Mouse (Mus musculus) limb, embryonic 13.5 days (tissue): ENCODE measurements around the gene Ssb. TPM values are rescaled to one million over a fixed set of nuclear protein-coding genes. Genes with fewer than 3 reads are reported as not detected.

Source experiments
- ATAC-seq: fragments of 200-750 bp; cut with Nextera tagmentation; 2 replicates; pipeline ENCODE4 v1.8.0; 2017; ENCODE audit warnings: low read depth, moderate number of reproducible peaks, moderate TSS enrichment; ENCODE audit not compliant: low FRiP score
- H3K27ac ChIP-seq: fragments of 300-500 bp; sonication (generic); 2 replicates; pipeline ENCODE4 v1.5.1; 2015; ENCODE audit warnings: inconsistent platforms, mild to moderate bottlenecking, moderate library complexity
- H3K27me3 ChIP-seq: fragments of 300-500 bp; sonication (generic); 2 replicates; pipeline ENCODE4 v1.6.1; 2015; ENCODE audit warnings: mild to moderate bottlenecking, inconsistent platforms
- H3K36me3 ChIP-seq: fragments of 300-500 bp; sonication (generic); 2 replicates; pipeline ENCODE4 v1.6.1; 2015; ENCODE audit warnings: inconsistent platforms, mild to moderate bottlenecking, moderate library complexity
- H3K4me1 ChIP-seq: fragments of 300-500 bp; sonication (generic); 2 replicates; pipeline ENCODE4 v1.6.1; 2015; ENCODE audit warnings: inconsistent platforms
- H3K4me2 ChIP-seq: fragments of 300-500 bp; sonication (generic); replicated peaks from 2 replicates; pipeline ENCODE4 v1.6.1; 2015; ENCODE audit warnings: inconsistent platforms, mild to moderate bottlenecking, moderate library complexity
- H3K4me3 ChIP-seq: fragments of 300-500 bp; sonication (generic); 2 replicates; pipeline ENCODE4 v1.5.1; 2015; ENCODE audit warnings: moderate library complexity, mild to moderate bottlenecking, inconsistent platforms
- H3K9ac ChIP-seq: fragments of 300-500 bp; sonication (generic); 2 replicates; pipeline ENCODE4 v1.6.1; 2015; ENCODE audit warnings: mild to moderate bottlenecking, inconsistent platforms
- H3K9me3 ChIP-seq: fragments of 300-500 bp; sonication (generic); 2 replicates; pipeline ENCODE4 v1.6.1; 2016; ENCODE audit warnings: inconsistent platforms
- WGBS: fragments of 180-500 bp; shearing (Covaris S2); methylation state at CpG from one replicate; pipeline ENCODE4 v1.1.7; 2015; 5-methylcytosine and 5-hydroxymethylcytosine counted together
- polyA plus RNA-seq: library from polyadenylated mRNA; unstranded; fragments of >200 nt; fragmentation: Nextera tagmentation; extraction: Ambion mirVana; gene quantifications from 2 replicates; pipeline ENCODE4 v1.2.1, GENCODE M21; 2015

The Ssb gene
- polyA plus RNA-seq, 1 experiment from 2014 or later: 379 TPM

DNA sequence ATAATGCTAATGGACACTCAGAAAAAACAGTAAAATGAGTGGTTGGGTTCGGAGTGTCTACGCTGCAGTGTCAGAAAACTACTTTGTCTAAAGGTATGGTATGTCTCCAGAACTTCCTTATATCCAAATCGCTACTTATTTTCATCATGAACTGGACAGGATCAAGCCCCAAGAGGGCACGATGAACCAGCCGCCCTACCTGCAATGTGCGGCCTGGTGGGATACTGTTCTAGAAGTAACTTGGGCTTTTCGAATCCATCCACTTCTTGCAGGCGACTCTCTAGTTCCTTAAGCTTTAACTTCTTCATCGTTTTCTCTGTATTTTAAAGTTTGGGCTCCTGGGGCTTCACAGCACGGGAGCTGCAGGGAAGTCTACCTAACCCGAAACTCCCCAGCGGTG lies 23.7 kb downstream of the Ssb start:
- Histone ChIP-seq H3K9me3 (no peaks in the 10 kb centered on the region), H3K4me1 (peaks cover 7% of the 10 kb centered on the region; the same call in 1 of the 2 replicates), H3K9ac (peak overlapping the region; percentile 82), H3K36me3 (peaks cover 5% of the 10 kb centered on the region; the same call in 1 of the 2 replicates), H3K4me2 (peak overlapping the region; percentile 70), H3K27me3 (no peaks in the 10 kb centered on the region), H3K27ac (peak overlapping the region; percentile 79; the same call in 1 of the 2 replicates), H3K4me3 (peak overlapping the region; percentile 67)
- WGBS: 7% methylated on average over 12 of the region's 12 CpGs
- ATAC-seq: no peak

DNA sequence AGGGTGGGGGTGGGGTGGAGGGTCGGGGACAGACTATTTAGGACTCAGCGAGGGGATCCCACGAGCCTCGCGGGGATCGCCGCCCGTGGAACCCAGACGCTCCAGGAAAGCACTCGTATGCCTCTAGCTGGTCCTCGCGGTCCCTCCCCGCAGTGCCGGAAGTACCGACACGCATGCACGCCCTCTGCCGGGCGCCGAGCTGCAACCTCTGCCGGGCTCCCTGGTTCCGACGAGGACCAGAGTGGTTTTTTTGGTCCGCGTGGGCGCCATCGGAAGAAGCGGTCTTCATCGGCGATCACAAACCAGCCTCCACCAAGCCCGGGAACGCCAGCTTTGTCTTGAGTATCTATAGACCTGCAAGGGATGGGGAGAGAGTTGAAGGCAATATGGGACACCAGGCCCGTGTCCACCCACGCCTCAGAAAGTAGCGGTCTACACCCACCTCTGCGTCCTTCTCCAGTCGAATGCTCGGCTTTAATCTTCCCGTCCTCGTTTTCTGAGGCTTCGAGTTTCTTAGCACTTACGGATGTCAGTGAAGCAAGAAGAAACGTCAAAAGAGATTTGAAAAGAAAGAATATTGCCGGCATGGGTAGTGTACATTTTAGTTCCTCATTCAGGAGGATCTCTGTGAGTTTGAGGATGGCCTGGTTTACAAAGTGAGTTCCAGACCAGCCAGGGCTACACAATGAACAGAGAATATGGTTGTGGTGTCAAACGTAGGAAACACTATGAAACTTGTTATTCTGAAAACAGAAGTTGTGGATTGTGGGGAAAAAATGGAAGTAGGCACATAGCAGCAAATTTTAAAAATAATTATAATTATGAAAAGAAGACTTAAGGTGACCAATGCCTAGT lies 24.3 kb downstream of the Ssb start, which contains the start of gene Mettl5:
Gene Mettl5, minus strand, starts transcription at position 165 of the 855 bp plus-strand sequence.
- 2% methylated on average over 45 of the region's 45 CpGs for WGBS
- H3K9ac ChIP-seq: peak within 1 kb of the TSS; percentile 82
- ATAC-seq: peak; percentile 95

DNA sequence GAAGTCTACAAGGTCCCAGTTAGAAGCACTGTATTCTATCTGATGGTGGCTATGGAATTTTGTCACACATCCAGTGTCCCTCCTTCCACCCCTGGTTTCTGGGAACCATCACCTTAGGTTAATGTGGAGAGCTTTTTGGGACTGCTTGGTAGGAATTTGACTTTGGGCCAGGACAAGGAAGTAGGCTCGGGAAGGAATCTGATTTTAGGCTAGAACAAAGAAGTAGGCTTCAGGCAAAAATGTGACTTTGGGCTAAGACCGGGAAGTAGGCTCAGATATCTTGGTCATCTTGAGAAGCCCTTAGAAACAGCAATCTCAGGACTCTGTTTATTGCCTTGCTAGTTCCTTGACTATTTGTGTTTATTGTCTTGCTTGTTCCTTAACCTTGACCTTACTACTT lies 27.6 kb downstream of the Ssb start:
- H3K27ac ChIP-seq: no peak overlapping the region
- WGBS: 80% methylated on average over 2 of the region's 2 CpGs

More for the DNA sequence above, 24.3 kb downstream of the Ssb start, which contains the start of gene Mettl5:
- Histone ChIP-seq H3K27me3 (no peaks in the 10 kb centered on the region), H3K4me3 (peak within 1 kb of the TSS; percentile 67), H3K4me1 (peaks cover 7% of the 10 kb centered on the region; the same call in 1 of the 2 replicates), H3K27ac (peak within 1 kb of the TSS; percentile 79; the same call in 1 of the 2 replicates), H3K9me3 (no peaks in the 10 kb centered on the region), H3K36me3 (peaks cover 5% of the 10 kb centered on the region; the same call in 1 of the 2 replicates), H3K4me2 (peak within 1 kb of the TSS; percentile 70)

DNA sequence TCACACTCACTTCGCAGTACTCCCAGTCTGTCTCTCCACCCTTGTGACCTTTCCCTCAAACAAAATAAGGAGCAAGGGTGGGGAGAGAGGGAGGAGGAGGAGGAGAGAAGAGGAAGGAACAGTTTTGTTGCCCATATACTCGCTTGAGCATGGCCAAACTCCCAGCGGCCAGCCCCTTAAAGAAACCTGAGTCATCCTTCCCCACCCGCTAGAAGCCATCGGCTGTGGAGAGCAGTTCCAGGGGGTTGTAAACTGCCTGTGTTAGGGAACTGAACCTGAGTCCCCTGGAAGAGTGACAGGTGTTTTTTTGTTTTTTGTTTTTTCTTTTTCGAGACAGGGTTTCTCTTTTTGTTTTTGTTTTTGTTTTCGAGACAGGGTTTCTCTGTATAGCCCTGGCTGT lies 29.5 kb downstream of the Ssb start:
- H3K4me3 ChIP-seq: no peak overlapping the region
- no peaks in the 10 kb centered on the region for H3K27me3 ChIP-seq
- peaks cover 1% of the 10 kb centered on the region; the same call in 1 of the 2 replicates for H3K4me1 ChIP-seq
- H3K9ac ChIP-seq: no peak overlapping the region
- H3K9me3 ChIP-seq: no peaks in the 10 kb centered on the region
- 57% methylated on average over 7 of the region's 7 CpGs for WGBS
- H3K27ac ChIP-seq: no peak overlapping the region
- H3K4me2 ChIP-seq: no peak overlapping the region
- ATAC-seq: no peak
- no peaks in the 10 kb centered on the region for H3K36me3 ChIP-seq

More for the DNA sequence above, 27.6 kb downstream of the Ssb start:
- Histone ChIP-seq H3K27me3 (no peaks in the 10 kb centered on the region), H3K4me1 (peaks cover 7% of the 10 kb centered on the region; the same call in 1 of the 2 replicates), H3K4me3 (no peak overlapping the region), H3K36me3 (no peaks in the 10 kb centered on the region), H3K9me3 (no peaks in the 10 kb centered on the region), H3K4me2 (no peak overlapping the region), H3K9ac (no peak overlapping the region)
- ATAC-seq: no peak

DNA sequence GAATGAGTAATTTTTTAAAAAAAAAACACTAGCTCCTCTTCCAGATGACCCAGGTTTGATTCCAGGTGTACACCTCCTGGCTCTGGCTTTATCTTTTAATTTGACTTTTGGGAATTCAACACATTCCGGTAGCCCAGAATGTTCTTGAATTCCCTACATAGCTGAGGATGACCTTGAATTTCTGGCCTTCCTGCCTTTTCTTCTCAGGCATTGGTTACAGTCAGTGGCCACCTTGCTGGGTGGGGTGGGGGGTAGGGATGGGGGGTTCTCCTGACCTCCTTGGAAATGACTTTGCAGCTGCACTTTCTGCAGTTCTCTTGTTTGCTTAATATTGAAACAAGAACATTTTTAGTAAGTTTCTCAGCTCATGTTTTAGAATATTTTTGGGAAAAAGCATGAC lies 31.8 kb downstream of the Ssb start:
- H3K4me1 ChIP-seq: peaks cover under 1% of the 10 kb centered on the region; the same call in 1 of the 2 replicates
- no peaks in the 10 kb centered on the region for H3K9me3 ChIP-seq
- H3K4me2 ChIP-seq: no peak overlapping the region
- 72% methylated on average over 1 of the region's 1 CpGs for WGBS
- H3K9ac ChIP-seq: no peak overlapping the region
- H3K27me3 ChIP-seq: no peaks in the 10 kb centered on the region
- no peak overlapping the region for H3K4me3 ChIP-seq
- H3K27ac ChIP-seq: no peak overlapping the region
- no peaks in the 10 kb centered on the region for H3K36me3 ChIP-seq
- ATAC-seq: no peak

DNA sequence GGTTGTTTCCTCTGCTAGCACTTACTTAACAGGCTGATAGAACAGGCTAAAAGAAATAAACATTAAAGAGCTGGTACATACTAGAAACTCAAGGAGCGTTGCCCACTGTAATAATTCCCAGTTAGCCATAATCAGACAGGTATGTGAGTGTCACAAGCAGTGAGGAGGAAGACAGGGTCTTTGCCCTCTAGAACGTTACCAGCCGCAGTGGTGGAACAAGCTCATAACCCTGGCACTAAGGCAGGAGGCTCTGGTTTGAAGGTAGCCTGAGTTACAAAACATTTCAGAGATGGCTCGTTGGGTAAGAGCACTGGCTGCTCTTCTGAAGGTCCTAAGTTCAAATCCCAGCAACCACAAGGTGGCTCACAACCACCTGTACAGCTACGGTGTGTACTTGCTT lies 32.5 kb downstream of the Ssb start:
- H3K27ac ChIP-seq: no peak overlapping the region
- 83% methylated on average over 5 of the region's 5 CpGs for WGBS
- no peaks in the 10 kb centered on the region for H3K36me3 ChIP-seq
- no peaks in the 10 kb centered on the region for H3K27me3 ChIP-seq
- no peak overlapping the region for H3K9ac ChIP-seq
- H3K4me1 ChIP-seq: peaks cover 7% of the 10 kb centered on the region
- H3K4me2 ChIP-seq: no peak overlapping the region
- H3K9me3 ChIP-seq: no peaks in the 10 kb centered on the region
- H3K4me3 ChIP-seq: no peak overlapping the region
- no peak for ATAC-seq

DNA sequence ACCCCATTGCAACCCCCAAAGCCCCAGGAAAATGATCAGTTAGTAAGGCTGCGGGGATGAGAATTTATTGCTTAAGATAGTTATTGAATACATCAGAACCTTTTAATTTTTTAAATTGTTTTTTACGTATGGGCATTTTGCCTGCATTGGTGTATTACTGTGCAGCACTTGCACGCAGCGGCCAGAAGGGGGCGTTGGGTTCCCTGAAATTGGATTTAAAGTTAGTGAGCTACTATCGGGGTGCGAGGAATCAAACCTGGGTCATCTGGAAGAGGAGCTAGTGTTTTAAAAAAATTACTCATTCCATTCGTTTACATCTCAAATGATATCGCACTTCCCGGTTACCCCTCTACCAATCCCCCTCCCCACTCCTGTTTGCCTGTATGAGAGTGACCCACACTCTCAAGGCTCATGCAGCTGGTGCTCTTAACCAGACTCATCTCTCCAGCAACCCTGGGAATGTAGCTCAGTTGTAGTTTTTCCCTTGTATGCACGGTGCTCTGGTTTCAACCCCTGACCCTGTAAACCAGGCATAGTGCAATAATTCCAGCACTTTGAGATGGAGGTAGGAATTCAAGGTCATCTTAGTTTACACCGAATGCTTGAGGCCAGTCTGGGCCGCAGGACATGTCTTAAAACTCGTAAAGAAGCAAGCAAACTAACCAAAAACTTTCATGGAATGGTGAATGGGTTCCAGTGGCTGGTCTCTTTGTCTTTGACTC lies 34.3 kb downstream of the Ssb start:
- Histone ChIP-seq H3K9ac (no peak overlapping the region), H3K4me1 (peaks cover 12% of the 10 kb centered on the region), H3K27me3 (no peaks in the 10 kb centered on the region), H3K9me3 (no peaks in the 10 kb centered on the region), H3K27ac (no peak overlapping the region), H3K4me3 (no peak overlapping the region), H3K36me3 (no peaks in the 10 kb centered on the region), H3K4me2 (no peak overlapping the region)
- 58% methylated on average over 14 of the region's 14 CpGs for WGBS
- no peak for ATAC-seq

DNA sequence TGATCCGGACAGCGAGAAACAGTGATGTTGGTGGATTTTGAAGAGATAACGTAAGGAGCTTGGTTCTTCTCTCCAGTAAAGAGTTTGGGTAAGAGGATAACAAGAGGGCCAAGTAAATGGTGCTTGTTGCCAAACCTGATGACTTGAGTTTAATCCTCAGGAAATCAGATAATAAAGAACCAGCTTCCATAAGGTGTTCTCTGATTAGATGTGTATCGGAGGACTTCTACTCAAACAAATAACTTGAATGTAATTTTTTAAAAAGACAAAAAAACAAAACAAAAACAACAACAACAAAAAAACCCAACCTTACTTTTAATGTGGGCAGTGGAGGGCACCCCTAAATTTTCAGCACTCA lies 34.8 kb downstream of the Ssb start:
- ATAC-seq: no peak
- Histone ChIP-seq H3K36me3 (peaks cover 2% of the 10 kb centered on the region; the same call in 1 of the 2 replicates), H3K4me3 (no peak overlapping the region), H3K9me3 (no peaks in the 10 kb centered on the region), H3K9ac (no peak overlapping the region), H3K4me2 (no peak overlapping the region), H3K27ac (no peak overlapping the region), H3K4me1 (peaks cover 12% of the 10 kb centered on the region), H3K27me3 (no peaks in the 10 kb centered on the region)
- 95% methylated on average over 4 of the region's 4 CpGs for WGBS

DNA sequence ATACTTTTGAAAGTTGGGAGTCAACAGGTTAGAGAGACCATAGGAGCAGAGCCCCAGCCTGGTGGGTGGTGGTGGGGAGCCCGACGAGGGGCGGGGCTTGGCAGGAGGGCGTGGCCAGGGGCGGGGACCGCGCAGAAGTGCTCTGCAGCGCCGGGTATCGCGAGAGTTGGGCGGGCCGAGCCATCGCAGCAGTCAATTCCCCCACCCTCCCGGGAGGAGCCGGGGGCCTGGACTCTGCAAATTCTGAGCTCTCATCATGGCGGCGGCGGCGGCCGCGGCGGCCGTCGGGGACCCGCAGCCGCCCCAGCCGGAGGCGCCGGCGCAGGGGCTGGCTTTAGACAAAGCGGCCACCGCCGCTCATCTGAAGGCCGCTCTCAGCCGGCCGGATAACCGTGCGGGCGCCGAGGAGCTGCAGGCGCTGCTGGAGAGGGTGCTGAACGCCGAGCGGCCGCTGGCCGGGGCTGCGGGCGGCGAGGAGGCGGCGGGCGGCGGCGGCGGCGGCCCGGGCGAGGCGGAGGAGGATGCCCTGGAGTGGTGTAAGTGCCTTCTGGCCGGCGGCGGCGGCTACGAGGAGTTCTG lies 35.8 kb downstream of the Ssb start, which contains the start of gene Ubr3:
Gene Ubr3, plus strand, starts transcription at position 208 of the 579 bp plus-strand sequence.
- Histone ChIP-seq H3K9me3 (no peaks in the 10 kb centered on the region), H3K4me1 (peaks cover 12% of the 10 kb centered on the region), H3K36me3 (peaks cover 5% of the 10 kb centered on the region; the same call in 1 of the 2 replicates), H3K9ac (peak within 1 kb of the TSS; percentile 99), H3K4me3 (peak within 1 kb of the TSS; percentile 97), H3K27ac (peak within 1 kb of the TSS; percentile 91), H3K27me3 (no peaks in the 10 kb centered on the region), H3K4me2 (peak within 1 kb of the TSS; percentile 98)
- ATAC-seq: peak; percentile 99
- WGBS: under 1% methylated on average over 46 of the region's 65 CpGs

DNA sequence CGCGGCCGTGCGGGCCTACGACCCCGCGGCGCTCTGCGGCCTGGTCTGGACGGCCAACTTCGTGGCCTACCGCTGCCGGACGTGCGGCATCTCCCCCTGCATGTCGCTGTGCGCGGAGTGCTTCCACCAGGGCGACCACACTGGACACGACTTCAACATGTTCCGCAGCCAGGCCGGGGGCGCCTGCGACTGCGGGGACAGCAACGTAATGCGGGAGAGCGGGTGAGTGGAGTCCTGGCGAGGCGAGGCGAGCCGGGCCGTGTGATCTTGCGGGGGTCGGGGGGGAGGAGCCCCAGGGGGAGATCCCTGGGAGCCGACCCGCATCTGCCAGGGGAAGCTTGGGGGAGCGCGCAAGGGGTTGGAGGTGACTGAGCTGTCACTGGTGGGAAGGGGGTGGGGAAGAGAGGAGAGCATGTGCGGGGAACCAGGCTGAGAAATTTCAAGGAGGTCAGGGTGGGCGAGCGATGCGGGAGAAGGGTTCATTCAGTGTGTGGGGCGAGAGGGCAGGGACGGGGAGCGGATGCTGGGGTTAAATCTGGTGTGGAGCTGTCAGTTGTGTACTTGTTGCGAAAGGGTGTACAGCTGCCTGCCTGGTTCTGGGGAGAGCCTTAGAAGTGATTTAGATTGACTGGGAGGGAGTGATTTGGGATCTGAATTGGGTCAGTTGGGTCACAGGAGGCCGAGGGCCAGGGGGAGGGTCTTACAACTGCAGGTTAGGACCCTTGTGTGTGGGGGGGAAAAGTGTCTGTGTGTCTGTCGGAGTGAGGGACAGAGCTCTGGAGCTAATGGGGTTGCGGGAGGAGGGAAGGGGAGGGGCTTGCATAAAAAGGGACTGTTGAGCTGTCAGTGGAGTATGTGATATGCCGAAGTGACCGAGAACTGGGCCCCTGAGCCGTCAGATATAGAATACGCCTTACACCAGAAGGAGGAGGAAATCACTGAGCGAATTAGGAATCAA lies 36.5 kb downstream of the Ssb start:
- no peaks in the 10 kb centered on the region for H3K27me3 ChIP-seq
- H3K27ac ChIP-seq: peak overlapping the region; percentile 91
- peak; percentile 8; the same call in 1 of the 2 replicates for ATAC-seq
- WGBS: under 1% methylated on average over 55 of the region's 55 CpGs
- peaks cover 5% of the 10 kb centered on the region; the same call in 1 of the 2 replicates for H3K36me3 ChIP-seq
- no peaks in the 10 kb centered on the region for H3K9me3 ChIP-seq
- peaks cover 12% of the 10 kb centered on the region for H3K4me1 ChIP-seq
- peak overlapping the region; percentile 97 for H3K4me3 ChIP-seq
- H3K9ac ChIP-seq: peak overlapping the region; percentile 99
- peak overlapping the region; percentile 98 for H3K4me2 ChIP-seq

DNA sequence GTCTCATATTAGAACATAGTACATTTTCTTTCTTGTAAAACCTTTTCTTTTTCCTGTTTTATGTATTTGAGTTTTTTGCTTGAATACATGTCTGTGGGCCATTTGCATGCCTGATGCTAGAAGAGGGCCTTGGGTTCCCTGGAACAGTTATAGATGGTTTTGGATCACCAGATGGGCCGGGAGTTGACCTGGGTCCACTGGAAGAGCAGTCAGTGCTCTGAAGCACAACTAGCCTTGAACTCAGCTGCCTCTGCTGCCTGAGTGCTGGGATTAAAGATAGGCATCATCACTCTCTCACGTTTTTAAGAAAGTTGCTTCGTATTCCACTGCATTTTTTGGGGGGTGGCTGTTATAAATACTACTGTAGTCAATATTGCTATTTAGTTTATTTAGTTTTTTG lies 42.2 kb downstream of the Ssb start:
- ATAC-seq: no peak
- no peak overlapping the region for H3K27ac ChIP-seq
- H3K9ac ChIP-seq: no peak overlapping the region
- H3K27me3 ChIP-seq: no peaks in the 10 kb centered on the region
- H3K4me2 ChIP-seq: no peak overlapping the region
- no peaks in the 10 kb centered on the region for H3K9me3 ChIP-seq
- H3K4me1 ChIP-seq: peaks cover 8% of the 10 kb centered on the region
- peaks cover 11% of the 10 kb centered on the region for H3K36me3 ChIP-seq
- H3K4me3 ChIP-seq: no peak overlapping the region
- WGBS: 86% methylated on average over 3 of the region's 3 CpGs
